Mouse (Mus musculus): ENCODE data around the gene Cdh20.

DNA sequence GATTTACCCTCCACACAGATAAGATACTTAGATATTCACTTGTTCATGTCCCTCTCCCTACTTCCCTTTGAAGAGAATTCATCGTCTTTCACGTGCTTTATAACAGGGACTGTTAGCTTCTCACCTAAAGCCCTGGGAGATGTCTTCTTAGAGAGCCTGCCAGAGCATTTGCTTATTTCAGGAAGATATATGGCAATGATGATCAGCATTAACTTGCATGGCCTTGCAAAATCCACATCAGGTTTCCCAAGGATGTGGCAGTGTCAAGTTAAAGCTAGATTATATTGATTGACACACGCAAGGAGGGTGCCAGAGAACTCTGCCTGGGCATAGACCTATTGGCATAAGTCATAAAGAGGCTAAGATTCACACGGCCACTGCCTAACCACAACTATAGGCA, 168.6 kb downstream of the Cdh20 start:
- TF ChIP-seq CTCF (IDR thresholded peaks at IDR 0.05; ENCODE audit: borderline replicate concordance, insufficient read depth, low read length) (no peak), POLR2A (IDR thresholded peaks at IDR 0.05; ENCODE audit: low read depth, low read length) (no peak)

Data from embryonic fibroblast, embryonic 13.5 days (primary cell).